Mouse (Mus musculus) neural tube, embryonic 14.5 days (tissue): ENCODE measurements around the gene Egln1. TPM values are rescaled to one million over a fixed set of nuclear protein-coding genes. Genes with fewer than 3 reads are reported as not detected.

Experiments
- ATAC-seq: fragments of 200-750 bp; cut with Nextera tagmentation; 2 replicates; pipeline ENCODE4 v1.8.0; 2017; ENCODE audit warnings: low read depth, mild to moderate bottlenecking, moderate TSS enrichment, moderate library complexity
- H3K27ac ChIP-seq: fragments of 300-500 bp; sonication (generic); 2 replicates; pipeline ENCODE4 v1.5.1; 2014; ENCODE audit warnings: low read depth, mild to moderate bottlenecking, control low read depth, low read length, moderate library complexity, mixed read lengths
- H3K27me3 ChIP-seq: fragments of 300-500 bp; sonication (generic); 2 replicates; pipeline ENCODE4 v1.6.1; 2014; ENCODE audit warnings: low read length; ENCODE audit not compliant: control insufficient read depth, insufficient read depth
- H3K36me3 ChIP-seq: fragments of 300-500 bp; sonication (generic); 2 replicates; pipeline ENCODE4 v1.6.1; 2014; ENCODE audit warnings: low read length, mixed read lengths; ENCODE audit not compliant: control insufficient read depth, insufficient read depth
- H3K4me1 ChIP-seq: fragments of 300-500 bp; sonication (generic); 2 replicates; pipeline ENCODE4 v1.6.1; 2014; ENCODE audit warnings: low read length; ENCODE audit not compliant: control insufficient read depth, insufficient read depth
- H3K4me2 ChIP-seq: fragments of 300-500 bp; sonication (generic); 2 replicates; pipeline ENCODE4 v1.6.1; 2014; ENCODE audit warnings: mild to moderate bottlenecking, low read depth, low read length, control low read depth
- H3K4me3 ChIP-seq: fragments of 300-500 bp; sonication (generic); 2 replicates; pipeline ENCODE4 v1.5.1; 2014; ENCODE audit warnings: low read depth, low read length, control low read depth, mixed read lengths
- H3K9ac ChIP-seq: fragments of 300-500 bp; sonication (generic); replicated peaks from 2 replicates; pipeline ENCODE4 v1.6.1; 2014; ENCODE audit warnings: low read depth, mild to moderate bottlenecking, control low read depth, low read length, mixed read lengths
- H3K9me3 ChIP-seq: fragments of 300-500 bp; sonication (generic); 2 replicates; pipeline ENCODE4 v1.6.1; 2016; ENCODE audit warnings: low read length; ENCODE audit not compliant: control insufficient read depth
- WGBS: fragments of 180-500 bp; shearing (Covaris S2); extraction: QIAGEN DNeasy Blood & Tissue Kit; methylation state at CpG from one replicate; pipeline ENCODE4 v1.1.7; 2014; 5-methylcytosine and 5-hydroxymethylcytosine counted together
- polyA plus RNA-seq: library from polyadenylated mRNA; unstranded; fragments of >200 nt; fragmentation: Nextera tagmentation; extraction: Ambion mirVana; gene quantifications from 2 replicates; pipeline ENCODE4 v1.2.1, GENCODE M21; 2014

Egln1 gene
- polyA plus RNA-seq, 1 experiment from 2014 or later, result 25.7 TPM

GRCm38 (mm10) chr8:124872081-124872480, 77.0 kb downstream of the Egln1 start:
- H3K36me3 ChIP-seq, result peaks cover 33% of the 10 kb centered on the region
- 92% methylated on average over 7 of the region's 7 CpGs for WGBS
- H3K4me3 ChIP-seq, result no peak overlapping the region
- no peaks in the 10 kb centered on the region for H3K27me3 ChIP-seq
- H3K4me1 ChIP-seq, result no peaks in the 10 kb centered on the region
- H3K9me3 ChIP-seq, result no peaks in the 10 kb centered on the region
- H3K4me2 ChIP-seq, result no peak overlapping the region
- no peak for ATAC-seq
- H3K9ac ChIP-seq, result no peak overlapping the region
- no peak overlapping the region for H3K27ac ChIP-seq

- Histone ChIP-seq H3K9ac (no peak overlapping the region), H3K4me1 (no peaks in the 10 kb centered on the region), H3K36me3 (peaks cover 27% of the 10 kb centered on the region), H3K27ac (no peak overlapping the region), H3K4me3 (no peak overlapping the region), H3K4me2 (no peak overlapping the region), H3K9me3 (no peaks in the 10 kb centered on the region), H3K27me3 (no peaks in the 10 kb centered on the region)
- WGBS, result 92% methylated on average over 7 of the region's 7 CpGs
- no peak for ATAC-seq
These were observed 77.7 kb downstream of the Egln1 start for GRCm38 (mm10) chr8:124871474-124871873.

- Histone ChIP-seq H3K27me3 (no peaks in the 10 kb centered on the region), H3K4me3 (no peak overlapping the region), H3K9me3 (no peaks in the 10 kb centered on the region), H3K9ac (no peak overlapping the region), H3K36me3 (peaks cover 20% of the 10 kb centered on the region), H3K4me2 (no peak overlapping the region), H3K4me1 (no peaks in the 10 kb centered on the region), H3K27ac (no peak overlapping the region)
- WGBS, result 73% methylated on average over 6 of the region's 6 CpGs
- ATAC-seq, result no peak
These were observed 79.4 kb downstream of the Egln1 start for GRCm38 (mm10) chr8:124869708-124870107.

- peaks cover 10% of the 10 kb centered on the region for H3K4me1 ChIP-seq
- no peaks in the 10 kb centered on the region for H3K9me3 ChIP-seq
- no peaks in the 10 kb centered on the region for H3K27me3 ChIP-seq
- no peak overlapping the region for H3K4me3 ChIP-seq
- 80% methylated on average over 2 of the region's 2 CpGs for WGBS
- no peak overlapping the region for H3K9ac ChIP-seq
- H3K4me2 ChIP-seq, result no peak overlapping the region
- H3K27ac ChIP-seq, result no peak overlapping the region
- peaks cover 7% of the 10 kb centered on the region; the same call in 1 of the 2 replicates for H3K36me3 ChIP-seq
- ATAC-seq, result no peak
These were observed 82.0 kb downstream of the Egln1 start for GRCm38 (mm10) chr8:124867126-124867525.

- Histone ChIP-seq H3K36me3 (peaks cover 7% of the 10 kb centered on the region; the same call in 1 of the 2 replicates), H3K9ac (no peak overlapping the region), H3K4me1 (peaks cover 10% of the 10 kb centered on the region), H3K9me3 (no peaks in the 10 kb centered on the region), H3K4me2 (no peak overlapping the region), H3K4me3 (no peak overlapping the region), H3K27ac (no peak overlapping the region), H3K27me3 (no peaks in the 10 kb centered on the region)
- 83% methylated on average over 3 of the region's 3 CpGs for whole genome bisulfite sequencing
- ATAC-seq, result no peak
These were observed 82.5 kb downstream of the Egln1 start for GRCm38 (mm10) chr8:124866669-124867068.

- peaks cover 10% of the 10 kb centered on the region for H3K4me1 ChIP-seq
- no peaks in the 10 kb centered on the region for H3K27me3 ChIP-seq
- 21% methylated on average over 8 of the region's 8 CpGs for whole genome bisulfite sequencing
- H3K27ac ChIP-seq, result no peak overlapping the region
- H3K9ac ChIP-seq, result peak overlapping the region; percentile 91; the same call in 1 of the 2 replicates
- peaks cover 10% of the 10 kb centered on the region; the same call in 1 of the 2 replicates for H3K36me3 ChIP-seq
- peak overlapping the region; percentile 92 for H3K4me3 ChIP-seq
- no peaks in the 10 kb centered on the region for H3K9me3 ChIP-seq
- no peak for ATAC-seq
- peak overlapping the region; percentile 75 for H3K4me2 ChIP-seq
These were observed 85.4 kb downstream of the Egln1 start for GRCm38 (mm10) chr8:124863729-124864128.

GRCm38 (mm10) chr8:124863163-124863677, 85.9 kb downstream of the Egln1 start:
- H3K36me3 ChIP-seq, result peaks cover 10% of the 10 kb centered on the region; the same call in 1 of the 2 replicates
- peak; percentile 84 for ATAC-seq
- H3K9me3 ChIP-seq, result no peaks in the 10 kb centered on the region
- H3K27ac ChIP-seq, result peak overlapping the region; percentile 88
- H3K9ac ChIP-seq, result peak overlapping the region; percentile 91
- H3K4me3 ChIP-seq, result peak overlapping the region; percentile 92
- no peaks in the 10 kb centered on the region for H3K27me3 ChIP-seq
- WGBS, result under 1% methylated on average over 33 of the region's 33 CpGs
- peaks cover 10% of the 10 kb centered on the region for H3K4me1 ChIP-seq
- H3K4me2 ChIP-seq, result peak overlapping the region; percentile 75

GRCm38 (mm10) chr8:124862321-124863162, 86.6 kb downstream of the Egln1 start, which contains the start of the genes Gnpat and 2810004N23Rik:
Gnpat (plus strand) TSS chr8:124863033.
2810004N23Rik (minus strand) TSS chr8:124863120.
- WGBS, result 2% methylated on average over 43 of the region's 55 CpGs
- Histone ChIP-seq H3K27ac (peak within 1 kb of the TSS; percentile 88), H3K4me1 (peaks cover 10% of the 10 kb centered on the region), H3K36me3 (peaks cover 10% of the 10 kb centered on the region; the same call in 1 of the 2 replicates), H3K4me2 (peak within 1 kb of the TSS; percentile 84), H3K27me3 (no peaks in the 10 kb centered on the region), H3K9ac (peak within 1 kb of the TSS; percentile 91), H3K4me3 (peak within 1 kb of the TSS; percentile 92), H3K9me3 (no peaks in the 10 kb centered on the region)
- peak; percentile 98 for ATAC-seq

GRCm38 (mm10) chr8:124860188-124860587, 88.9 kb downstream of the Egln1 start:
- Histone ChIP-seq H3K4me2 (no peak overlapping the region), H3K27ac (no peak overlapping the region), H3K9me3 (no peaks in the 10 kb centered on the region), H3K27me3 (no peaks in the 10 kb centered on the region), H3K4me3 (no peak overlapping the region), H3K9ac (no peak overlapping the region), H3K36me3 (peaks cover 10% of the 10 kb centered on the region; the same call in 1 of the 2 replicates), H3K4me1 (peaks cover 10% of the 10 kb centered on the region)
- no peak for ATAC-seq
- WGBS, result 98% methylated on average over 3 of the region's 3 CpGs
